Mouse (Mus musculus) lung, postnatal 0 days (tissue): Measurements from ENCODE around the gene Rpl9. TPM values are rescaled to one million over a fixed set of nuclear protein-coding genes. Genes with fewer than 3 reads are reported as not detected.

Experiments
- ATAC-seq: fragments of 200-750 bp; cut with Nextera tagmentation; 2 replicates; pipeline ENCODE4 v1.8.0; 2017; ENCODE audit warnings: moderate library complexity
- DNase-seq: peaks from one replicate; pipeline ENCODE4 v3.0.0-alpha.2; 2016; ENCODE audit warnings: low spot score
- H3K27ac ChIP-seq: fragments of 300-500 bp; sonication (generic); 2 replicates; pipeline ENCODE4 v1.5.1; 2014; ENCODE audit warnings: antibody characterized with exemption, mild to moderate bottlenecking, low read length, mixed read lengths
- H3K27me3 ChIP-seq: fragments of 300-500 bp; sonication (generic); replicated peaks from 2 replicates; pipeline ENCODE4 v1.6.1; 2014; ENCODE audit warnings: low read length, mixed read lengths; ENCODE audit not compliant: insufficient read depth
- H3K36me3 ChIP-seq: fragments of 300-500 bp; sonication (generic); 2 replicates; pipeline ENCODE4 v1.6.1; 2014; ENCODE audit warnings: low read length, mixed read lengths; ENCODE audit not compliant: insufficient read depth
- H3K4me1 ChIP-seq: fragments of 300-500 bp; sonication (generic); 2 replicates; pipeline ENCODE4 v1.6.1; 2014; ENCODE audit warnings: antibody characterized with exemption, low read depth, low read length, mixed read lengths; ENCODE audit not compliant: insufficient read depth
- H3K4me2 ChIP-seq: fragments of 300-500 bp; sonication (generic); replicated peaks from 2 replicates; pipeline ENCODE4 v1.6.1; 2014; ENCODE audit warnings: low read depth, mild to moderate bottlenecking, low read length, moderate library complexity, mixed read lengths
- H3K4me3 ChIP-seq: fragments of 300-500 bp; sonication (generic); 2 replicates; pipeline ENCODE4 v1.5.1; 2014; ENCODE audit warnings: low read depth, low read length
- H3K9ac ChIP-seq: fragments of 300-500 bp; sonication (generic); replicated peaks from 2 replicates; pipeline ENCODE4 v1.6.1; 2014; ENCODE audit warnings: low read depth, mild to moderate bottlenecking
- H3K9me3 ChIP-seq: fragments of 300-500 bp; sonication (generic); 2 replicates; pipeline ENCODE4 v1.6.1; 2016; ENCODE audit warnings: low read length, mixed read lengths
- CTCF ChIP-seq: IDR thresholded peaks from 2 replicates; pipeline ENCODE4 v1.5.1; 2016; ENCODE audit warnings: antibody characterized with exemption, mild to moderate bottlenecking
- EP300 ChIP-seq: IDR thresholded peaks from 2 replicates; pipeline ENCODE4 v1.6.1; 2016; ENCODE audit warnings: antibody characterized with exemption, mild to moderate bottlenecking, control low read depth
- WGBS: fragments of 180-500 bp; shearing (Covaris S2); extraction: QIAGEN DNeasy Blood & Tissue Kit; methylation state at CpG from one replicate; pipeline ENCODE4 v1.1.7; 2014; 5-methylcytosine and 5-hydroxymethylcytosine counted together
- polyA plus RNA-seq: library from polyadenylated mRNA; unstranded; fragments of >200 nt; fragmentation: Nextera tagmentation; extraction: Ambion mirVana; gene quantifications from 2 replicates; pipeline ENCODE4 v1.2.1, GENCODE M21; 2015

Rpl9 gene
- polyA plus RNA-seq, 1 experiment from 2014 or later: 851 TPM

DNA sequence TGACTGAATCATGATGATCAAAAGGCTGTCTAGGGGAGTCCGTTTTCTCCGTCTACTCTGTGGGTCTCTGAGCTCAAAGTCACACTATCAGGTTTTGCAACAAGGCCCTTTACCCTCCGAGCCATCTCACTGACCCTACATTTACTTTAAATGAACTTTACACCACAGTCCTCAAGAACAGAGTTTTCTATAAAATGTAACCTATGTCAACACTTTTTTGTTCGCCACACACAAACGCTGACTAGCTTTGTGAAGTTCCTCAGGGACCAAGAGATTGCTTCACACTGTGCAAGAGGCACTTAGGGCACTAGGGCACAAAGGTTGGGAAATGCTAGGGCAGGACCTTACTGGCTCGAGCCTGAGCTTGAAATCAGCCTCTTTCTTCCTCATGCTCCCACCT is 34.4 kb downstream of the Rpl9 start:
- TF ChIP-seq CTCF: no peak
- TF ChIP-seq EP300: peak; percentile 59; the same call in 1 of the 2 replicates
- DNase-seq: peak; percentile 88
- Histone ChIP-seq H3K4me1 (no peaks in the 10 kb centered on the region), H3K27me3 (no peaks in the 10 kb centered on the region), H3K9me3 (no peaks in the 10 kb centered on the region), H3K27ac (peak overlapping the region; percentile 38; the same call in 1 of the 2 replicates), H3K4me2 (no peak overlapping the region), H3K4me3 (no peak overlapping the region), H3K36me3 (no peaks in the 10 kb centered on the region), H3K9ac (no peak overlapping the region)
- ATAC-seq: peak; percentile 96
- 51% methylated on average over 6 of the region's 6 CpGs for WGBS

DNA sequence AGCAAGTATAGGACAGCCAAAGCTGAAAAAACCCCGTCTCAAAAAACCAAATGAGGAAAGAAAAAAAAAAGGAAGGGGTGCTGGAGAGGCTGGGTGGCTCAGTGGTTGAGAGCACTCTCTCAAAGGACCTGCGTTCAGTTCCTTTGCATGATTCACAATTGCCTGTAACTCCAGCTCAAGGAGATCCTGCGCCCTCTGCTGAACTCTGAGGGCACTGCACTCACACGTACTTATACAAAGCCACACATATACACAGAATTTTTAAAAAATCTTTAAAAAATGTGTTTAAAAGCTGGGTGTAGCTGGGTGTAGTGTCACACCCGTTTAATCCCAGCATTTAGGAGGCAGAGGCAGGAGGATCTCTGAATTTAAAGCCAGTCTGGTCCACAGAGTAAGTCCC is 36.3 kb downstream of the Rpl9 start:
- 76% methylated on average over 5 of the region's 5 CpGs for WGBS
- H3K4me1 ChIP-seq: no peaks in the 10 kb centered on the region
- no peak for ATAC-seq

GRCm38 (mm10) chr5:65354097-65354496 is 37.1 kb downstream of the Rpl9 start:
- Histone ChIP-seq H3K9ac (no peak overlapping the region), H3K27ac (no peak overlapping the region), H3K9me3 (no peaks in the 10 kb centered on the region), H3K27me3 (no peaks in the 10 kb centered on the region), H3K4me1 (no peaks in the 10 kb centered on the region), H3K4me2 (no peak overlapping the region), H3K4me3 (no peak overlapping the region), H3K36me3 (no peaks in the 10 kb centered on the region)
- no peak for ATAC-seq
- TF ChIP-seq CTCF (no peak), EP300 (no peak)
- 53% methylated on average over 3 of the region's 3 CpGs for WGBS
- DNase-seq: peak; percentile 8

More for the DNA sequence above, 36.3 kb downstream of the Rpl9 start:
- no peaks in the 10 kb centered on the region for H3K27me3 ChIP-seq
- H3K36me3 ChIP-seq: no peaks in the 10 kb centered on the region
- no peak overlapping the region for H3K4me2 ChIP-seq
- peak; percentile 33 for TF ChIP-seq CTCF
- TF ChIP-seq EP300: no peak
- H3K27ac ChIP-seq: no peak overlapping the region
- H3K9me3 ChIP-seq: no peaks in the 10 kb centered on the region
- no peak overlapping the region for H3K9ac ChIP-seq
- DNase-seq: no peak
- no peak overlapping the region for H3K4me3 ChIP-seq

GRCm38 (mm10) chr5:65350508-65350907 is 40.7 kb downstream of the Rpl9 start:
- Histone ChIP-seq H3K4me1 (no peaks in the 10 kb centered on the region), H3K9me3 (no peaks in the 10 kb centered on the region), H3K27me3 (no peaks in the 10 kb centered on the region), H3K9ac (no peak overlapping the region), H3K36me3 (no peaks in the 10 kb centered on the region), H3K27ac (no peak overlapping the region), H3K4me2 (no peak overlapping the region), H3K4me3 (no peak overlapping the region)
- TF ChIP-seq CTCF (no peak), EP300 (no peak)
- DNase-seq (no peak), ATAC-seq (no peak)
- WGBS: 55% methylated on average over 10 of the region's 10 CpGs

DNA sequence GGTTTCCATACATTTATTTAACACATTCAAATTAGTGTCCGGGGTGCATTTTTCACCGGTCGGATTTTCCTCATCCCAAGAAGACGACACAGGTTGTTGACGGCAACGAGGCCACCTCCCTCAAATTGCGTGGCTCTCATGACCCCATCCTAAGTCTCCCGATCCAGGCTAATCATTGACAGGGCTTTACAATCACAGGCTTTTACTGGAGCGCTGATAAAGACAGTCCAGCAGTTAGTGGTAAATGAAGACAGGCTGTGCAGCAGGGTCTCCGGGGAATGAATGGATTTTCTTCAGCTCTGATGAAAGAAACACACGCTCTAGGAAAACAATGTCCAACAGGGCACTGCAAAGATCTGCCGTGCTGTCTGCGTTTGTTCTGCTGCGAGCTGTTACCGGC is 43.1 kb downstream of the Rpl9 start, which contains the start of gene Klb:
Gene Klb (plus strand): TSS at position 147 of the 400 bp plus-strand sequence.
- ATAC-seq: no peak
- no peaks in the 10 kb centered on the region for H3K4me1 ChIP-seq
- TF ChIP-seq EP300 (no peak), CTCF (no peak)
- 42% methylated on average over 15 of the region's 15 CpGs for WGBS
- no peaks in the 10 kb centered on the region for H3K9me3 ChIP-seq
- H3K4me3 ChIP-seq: no peak within 1 kb of the TSS
- DNase-seq: no peak
- H3K9ac ChIP-seq: no peak within 1 kb of the TSS
- no peak within 1 kb of the TSS for H3K27ac ChIP-seq
- peak within 1 kb of the TSS; percentile 36 for H3K4me2 ChIP-seq
- no peaks in the 10 kb centered on the region for H3K27me3 ChIP-seq
- no peaks in the 10 kb centered on the region for H3K36me3 ChIP-seq

GRCm38 (mm10) chr5:65340167-65340566 is 51.1 kb downstream of the Rpl9 start:
- no peak for ATAC-seq

GRCm38 (mm10) chr5:65338394-65338793 is 52.9 kb downstream of the Rpl9 start:
- H3K27ac ChIP-seq: no peak overlapping the region
- no peaks in the 10 kb centered on the region for H3K9me3 ChIP-seq
- WGBS: 77% methylated on average over 6 of the region's 6 CpGs
- no peaks in the 10 kb centered on the region for H3K27me3 ChIP-seq
- no peaks in the 10 kb centered on the region for H3K36me3 ChIP-seq
- H3K4me2 ChIP-seq: no peak overlapping the region
- H3K9ac ChIP-seq: no peak overlapping the region
- no peak overlapping the region for H3K4me3 ChIP-seq
- no peak for DNase-seq
- TF ChIP-seq CTCF (peak; percentile 40), EP300 (no peak)
- no peaks in the 10 kb centered on the region for H3K4me1 ChIP-seq
- ATAC-seq: no peak

More at GRCm38 (mm10) chr5:65340167-65340566, 51.1 kb downstream of the Rpl9 start:
- no peak overlapping the region for H3K4me2 ChIP-seq
- no peaks in the 10 kb centered on the region for H3K9me3 ChIP-seq
- H3K9ac ChIP-seq: no peak overlapping the region
- DNase-seq: no peak
- no peaks in the 10 kb centered on the region for H3K27me3 ChIP-seq
- 31% methylated on average over 4 of the region's 4 CpGs for whole genome bisulfite sequencing
- H3K36me3 ChIP-seq: no peaks in the 10 kb centered on the region
- no peak overlapping the region for H3K4me3 ChIP-seq
- TF ChIP-seq CTCF: no peak
- TF ChIP-seq EP300: no peak
- H3K27ac ChIP-seq: no peak overlapping the region
- no peaks in the 10 kb centered on the region for H3K4me1 ChIP-seq

Other genes starting within 250 kb of the Rpl9 start
- gene Wdr19, start 191.7 kb downstream of the Rpl9 start, polyA plus RNA-seq: 8.6 and 9.3 TPM in 2 replicates
- gene Rfc1, start 55.8 kb downstream of the Rpl9 start, polyA plus RNA-seq: 34.8 and 37.7 TPM in 2 replicates
- gene Klb, start 43.1 kb downstream of the Rpl9 start, polyA plus RNA-seq: 0.04 TPM in 1 of 2 replicates, not detected in the other
- 38.6 and 42.8 TPM in 2 replicates for gene Lias, start 53 bp upstream of the Rpl9 start, polyA plus RNA-seq
- 71.9 and 77.3 TPM in 2 replicates for gene Ugdh, start 44.5 kb upstream of the Rpl9 start, polyA plus RNA-seq
- not detected in 2 replicates for gene Gm43552, start 101.4 kb upstream of the Rpl9 start, polyA plus RNA-seq
- 249 and 251 TPM in 2 replicates for gene Smim14, start 145.7 kb upstream of the Rpl9 start, polyA plus RNA-seq
- gene Ube2k, start 145.8 kb upstream of the Rpl9 start, polyA plus RNA-seq: 99.8 and 102 TPM in 2 replicates